13 mouse cellular contexts compared by ENCODE assay signal in the genomic region with DNA sequence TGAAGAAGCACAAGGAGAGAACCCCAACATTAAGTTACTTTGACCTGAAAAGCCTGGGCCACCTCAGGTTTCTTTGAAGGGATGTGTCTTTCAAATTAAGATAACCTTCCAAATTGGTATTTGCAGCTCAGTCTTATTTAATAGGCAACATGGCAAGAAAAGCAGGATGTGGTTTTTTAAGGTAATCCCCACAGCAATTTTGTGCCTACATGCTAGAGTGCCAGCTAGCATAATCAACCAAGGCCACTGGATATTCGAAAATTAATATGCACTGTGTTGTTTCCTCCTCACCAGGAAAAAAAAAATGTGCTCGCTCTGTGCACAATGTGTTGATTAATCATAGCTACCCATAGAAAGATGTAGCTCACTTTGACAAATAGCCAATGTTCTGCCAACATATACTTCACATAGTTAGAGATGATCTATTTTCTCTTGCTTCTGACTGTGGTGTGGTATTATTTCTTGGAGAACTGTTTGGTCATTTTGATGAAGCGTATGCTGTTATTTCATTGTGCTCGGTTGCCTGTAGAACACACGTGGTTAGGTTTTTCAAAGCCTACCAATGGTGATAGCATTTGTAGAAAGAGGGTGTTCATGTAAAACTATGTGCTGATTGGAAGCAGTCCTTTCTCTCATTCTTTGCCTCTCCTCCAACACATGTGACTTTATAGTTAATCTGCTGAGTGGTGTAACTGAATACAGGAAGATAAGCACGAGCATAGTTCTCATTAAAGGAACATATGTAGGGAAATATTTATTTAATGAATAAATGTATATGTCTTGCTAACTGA.
DNase-seq lines count a peak whose midpoint lies in the region; ATAC-seq and TF ChIP-seq lines count a peak whose summit lies in the region.
"Had no signal": no experiment of that assay in that cellular context is flagged by ENCODE, and none has a peak within 500 bp of the region (broad histone marks: within the 10 kb centered on the region; RNA-seq: fewer than 3 reads in every experiment).

No protein-coding gene starts in this region.

- peaks cover 27% of the 10 kb centered on the region for H3K4me1 ChIP-seq in forebrain, embryonic 10.5 days
- peaks cover 5% of the 10 kb centered on the region; the same call in 1 of the 2 replicates for H3K4me1 ChIP-seq in hindbrain, embryonic 16.5 days (ENCODE audit: control insufficient read depth, insufficient read depth, low read depth, low read length)
- H3K4me1 ChIP-seq in neural tube, embryonic 14.5 days (ENCODE audit: control insufficient read depth, insufficient read depth, low read length) = no peaks in the 10 kb centered on the region; the same call in 1 of the 2 replicates

- H3K9me3 ChIP-seq in forebrain, embryonic 10.5 days = peaks cover under 1% of the 10 kb centered on the region; the same call in 1 of the 2 replicates
- no peaks in the 10 kb centered on the region for H3K9me3 ChIP-seq in hindbrain, embryonic 16.5 days (ENCODE audit: control insufficient read depth, low read length)
- H3K9me3 ChIP-seq in neural tube, embryonic 14.5 days (ENCODE audit: control insufficient read depth, low read length) = no peaks in the 10 kb centered on the region
- H3K9me3 ChIP-seq: limb, embryonic 12.5 days had no signal

- H3K4me2 ChIP-seq in hindbrain, embryonic 16.5 days (ENCODE audit: low read length) = peak overlapping the region; percentile 48
- peak overlapping the region; percentile 83 for H3K4me2 ChIP-seq in neural tube, embryonic 14.5 days (ENCODE audit: low read depth, low read length)
- H3K4me2 ChIP-seq: limb, embryonic 12.5 days had no signal

- no peak for TF ChIP-seq CTCF in left cerebral cortex, adult 2 months (IDR thresholded peaks at IDR 0.05)

- peak; percentile 38; the same call in 1 of the 2 replicates for ATAC-seq in hindbrain, embryonic 16.5 days
- no peak for ATAC-seq in neural tube, embryonic 14.5 days (ENCODE audit: low read depth)

- 86% methylated on average over 6 of the region's 6 CpGs for WGBS in forebrain, embryonic 10.5 days
- 48% methylated on average over 6 of the region's 6 CpGs for WGBS in hindbrain, embryonic 16.5 days
- 70% methylated on average over 6 of the region's 6 CpGs for WGBS in neural tube, embryonic 14.5 days

- H3K36me3 ChIP-seq in forebrain, embryonic 10.5 days (replicated peaks) = no peaks in the 10 kb centered on the region
- H3K36me3 ChIP-seq in hindbrain, embryonic 16.5 days (ENCODE audit: control insufficient read depth, insufficient read depth, low read length) = no peaks in the 10 kb centered on the region
- H3K36me3 ChIP-seq in neural tube, embryonic 14.5 days (ENCODE audit: control insufficient read depth, insufficient read depth, low read length) = no peaks in the 10 kb centered on the region
- H3K36me3 ChIP-seq: limb, embryonic 12.5 days had no signal

- no peak for DNase-seq in left cerebral cortex, adult 2 months (ENCODE audit: extremely low spot score in 1 of 2, low spot score in 2 of 2)
- no peak for DNase-seq in left cerebral cortex, adult 8-10 months (ENCODE audit: low spot score in 2 of 2)
- DNase-seq in forebrain, embryonic 10.5 days (ENCODE audit: extremely low spot score, low spot score) = no peak
- DNase-seq in cerebellum, postnatal 36 days = no peak
- no peak for DNase-seq in thymus, adult 18-20 months
- DNase-seq: cerebellum, adult 11-12 months; gastrocnemius, postnatal 36 days; spleen, adult 18-20 months; thymus, postnatal 36 days had no signal

- H3K27ac ChIP-seq in left cerebral cortex, adult 2 months = peak overlapping the region; percentile 84
- H3K27ac ChIP-seq in forebrain, embryonic 10.5 days = no peak overlapping the region
- H3K27ac ChIP-seq in hindbrain, embryonic 16.5 days (ENCODE audit: low read depth, low read length) = no peak overlapping the region
- H3K27ac ChIP-seq in neural tube, embryonic 14.5 days (ENCODE audit: low read depth, low read length) = no peak overlapping the region
- H3K27ac ChIP-seq: limb, embryonic 12.5 days had no signal

- H3K4me3 ChIP-seq in left cerebral cortex, adult 2 months = peak overlapping the region; percentile 41
- peak overlapping the region; percentile 49; the same call in 1 of the 2 replicates for H3K4me3 ChIP-seq in forebrain, embryonic 10.5 days
- peak overlapping the region; percentile 32 for H3K4me3 ChIP-seq in hindbrain, embryonic 16.5 days (ENCODE audit: low read length)
- peak overlapping the region; percentile 27; the same call in 1 of the 2 replicates for H3K4me3 ChIP-seq in neural tube, embryonic 14.5 days (ENCODE audit: low read depth, low read length)
- H3K4me3 ChIP-seq: erythroblast, embryonic 14.5 days; limb, embryonic 12.5 days had no signal

- H3K27me3 ChIP-seq in forebrain, embryonic 10.5 days (ENCODE audit: poor library complexity, severe bottlenecking) = no peaks in the 10 kb centered on the region
- no peaks in the 10 kb centered on the region for H3K27me3 ChIP-seq in hindbrain, embryonic 16.5 days (replicated peaks; ENCODE audit: control insufficient read depth, insufficient read depth, low read length)
- no peaks in the 10 kb centered on the region for H3K27me3 ChIP-seq in neural tube, embryonic 14.5 days (ENCODE audit: control insufficient read depth, insufficient read depth, low read length)

- H3K9ac ChIP-seq in hindbrain, embryonic 16.5 days (ENCODE audit: low read depth, low read length) = peak overlapping the region; percentile 17; the same call in 1 of the 2 replicates
- H3K9ac ChIP-seq in neural tube, embryonic 14.5 days (replicated peaks; ENCODE audit: low read depth, low read length) = no peak overlapping the region
- H3K9ac ChIP-seq: limb, embryonic 12.5 days had no signal

- intact Hi-C loops in left cerebral cortex, adult 2 months (cut with DNase I) = no loop called here
